Mouse (Mus musculus) lung, adult 2 months (tissue): ENCODE measurements around the gene Zfand6.

Experiments
- CTCF ChIP-seq: fragments of 200-500 bp; IDR thresholded peaks from 2 replicates; pipeline ENCODE4 v1.5.1; 2011; ENCODE audit warnings: mild to moderate bottlenecking, low read length, control low read depth; ENCODE audit not compliant: insufficient read depth
- POLR2A ChIP-seq: fragments of 200-500 bp; IDR thresholded peaks from 2 replicates; pipeline ENCODE4 v1.6.1; 2011; ENCODE audit warnings: low read depth, mild to moderate bottlenecking, control low read depth, low read length, borderline replicate concordance; ENCODE audit errors: extremely low read depth

- TF ChIP-seq CTCF (no peak), POLR2A (no peak)
Measured at GRCm38 (mm10) chr7:84564236-84564635, 125.5 kb downstream of the Zfand6 start.
